Mouse (Mus musculus) c-Kit-positive CD71-positive TER-119-negative erythroid progenitor cells, embryonic 14.5 days (primary cell): ENCODE results near the gene Arr3.

Experiments used
- DNase-seq: peaks from one replicate; pipeline ENCODE4 v3.0.0-alpha.2; 2013; ENCODE audit warnings: low read depth

The Arr3 gene

DNA sequence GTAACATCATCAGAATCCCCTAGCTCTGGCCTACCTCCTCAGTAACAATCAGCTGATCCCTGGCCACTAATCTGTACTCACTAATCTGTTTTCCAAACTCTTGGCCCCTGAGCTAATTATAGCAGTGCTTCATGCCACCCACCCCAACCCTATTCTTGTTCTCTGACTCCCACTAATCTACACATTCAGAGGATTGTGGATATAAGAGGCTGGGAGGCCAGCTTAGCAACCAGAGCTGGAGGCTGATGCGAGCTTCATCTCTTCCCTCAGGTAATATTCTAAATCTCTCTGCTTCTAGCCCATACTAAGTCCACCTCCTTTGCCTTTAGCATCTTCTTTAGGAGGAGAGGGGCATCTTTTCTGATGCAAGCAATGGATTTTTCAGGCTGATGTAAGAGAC is at the start of gene Arr3:
Arr3 (plus strand) TSS at position 184 of the 400 bp plus-strand sequence.
- DNase-seq, result no peak

DNA sequence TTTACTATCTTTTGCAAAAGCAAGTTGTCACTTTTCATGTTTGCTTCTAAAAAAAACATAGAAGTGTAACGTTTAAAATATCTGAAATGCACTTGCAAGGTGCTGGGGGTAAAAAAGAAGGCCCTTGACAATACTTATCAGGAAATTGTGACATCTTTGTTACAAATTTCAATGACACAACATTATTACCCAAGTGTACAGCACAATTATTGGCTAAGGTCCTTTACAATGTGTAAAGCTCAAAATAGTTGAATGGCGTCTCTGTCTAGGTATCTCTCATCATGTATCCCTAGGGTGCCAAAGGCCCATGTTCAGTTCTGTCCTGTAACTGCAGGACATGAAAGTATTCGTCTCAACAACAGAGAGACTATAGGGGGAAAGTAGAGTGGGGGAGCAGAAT is 49.3 kb upstream of the Arr3 start:
- DNase-seq, result no peak

DNA sequence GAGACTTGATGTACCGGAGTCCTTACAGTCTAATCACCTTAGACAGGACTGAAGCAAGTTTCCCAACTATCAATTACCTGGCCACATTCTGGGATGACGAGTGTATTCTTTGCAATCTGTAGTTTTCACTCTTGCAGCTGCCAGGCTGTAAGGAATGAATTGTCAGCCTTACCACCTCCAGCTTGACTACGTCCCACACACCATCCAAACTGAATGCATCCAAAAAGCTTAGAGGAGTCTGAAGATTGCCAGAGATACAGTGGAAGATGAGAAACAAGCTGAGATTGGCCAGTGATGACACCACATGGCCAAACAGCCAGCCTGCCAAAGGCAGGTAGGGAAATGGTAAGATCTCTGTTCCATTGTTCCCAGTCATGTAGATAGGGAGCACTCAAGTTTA is 39.6 kb upstream of the Arr3 start:
- no peak for DNase-seq

DNA sequence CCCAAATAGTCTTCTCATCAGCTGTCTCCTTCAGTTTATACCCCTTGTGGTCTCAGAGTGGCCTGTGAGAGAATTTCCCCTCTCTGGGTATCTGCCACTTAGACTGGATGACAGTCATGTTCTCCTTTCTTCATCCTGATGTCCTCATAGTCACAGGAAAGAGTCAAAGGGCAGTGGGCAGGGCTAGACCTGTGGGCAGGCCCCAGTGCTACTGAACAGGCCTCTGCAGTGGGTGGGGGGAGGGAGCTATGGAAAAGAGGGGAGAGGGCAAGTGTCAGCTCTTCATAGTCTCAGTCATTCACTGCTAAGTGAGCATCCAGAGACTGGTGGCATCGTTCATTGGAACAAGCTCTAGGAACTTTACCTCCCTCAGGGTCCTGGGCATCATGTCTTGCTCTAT is 33.3 kb upstream of the Arr3 start, which contains the start of gene Awat1:
Awat1 (plus strand) TSS at position 301 of the 400 bp plus-strand sequence.
- DNase-seq, result no peak

DNA sequence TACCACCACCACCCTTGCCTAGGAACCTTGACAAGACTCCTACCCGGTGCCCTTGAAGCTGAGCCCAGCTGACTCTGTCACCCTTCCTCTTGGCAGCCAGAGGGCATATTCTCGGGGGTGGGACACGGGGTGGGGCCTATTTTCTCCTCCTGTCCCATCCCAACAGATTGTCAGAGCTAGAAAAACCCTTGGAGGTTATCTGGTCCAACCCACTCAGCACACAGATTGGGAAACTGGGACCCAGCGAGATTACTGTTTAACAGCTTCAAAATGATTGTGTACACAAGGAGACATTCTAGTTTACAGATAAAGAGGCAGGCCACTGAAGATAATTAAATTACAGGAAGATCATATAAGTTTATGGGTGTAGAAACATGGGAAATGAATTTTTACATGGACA is 10.5 kb upstream of the Arr3 start, which contains the start of gene P2ry4:
P2ry4 (minus strand) TSS at position 79 of the 400 bp plus-strand sequence.
- DNase-seq, result no peak

DNA sequence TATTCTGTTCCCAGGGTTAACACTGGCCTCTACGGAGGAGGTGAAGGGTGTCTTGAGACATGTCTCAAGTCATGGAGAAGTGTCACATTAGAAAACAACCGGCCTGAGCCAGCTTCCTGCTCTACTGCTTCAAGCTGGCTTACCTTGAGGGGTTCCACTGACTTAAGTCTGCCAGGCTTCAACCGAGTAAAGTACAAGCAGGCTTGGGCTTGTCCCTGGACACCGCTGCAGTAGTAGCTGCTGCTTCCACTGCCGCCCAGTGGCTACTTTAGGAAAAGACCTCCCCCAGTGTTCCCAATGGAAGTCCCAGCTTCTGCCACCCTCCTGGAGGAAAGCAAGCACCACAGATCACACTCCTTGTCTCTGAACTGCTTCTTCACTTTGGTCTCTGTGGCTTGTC is 7.9 kb upstream of the Arr3 start:
- DNase-seq, result no peak

DNA sequence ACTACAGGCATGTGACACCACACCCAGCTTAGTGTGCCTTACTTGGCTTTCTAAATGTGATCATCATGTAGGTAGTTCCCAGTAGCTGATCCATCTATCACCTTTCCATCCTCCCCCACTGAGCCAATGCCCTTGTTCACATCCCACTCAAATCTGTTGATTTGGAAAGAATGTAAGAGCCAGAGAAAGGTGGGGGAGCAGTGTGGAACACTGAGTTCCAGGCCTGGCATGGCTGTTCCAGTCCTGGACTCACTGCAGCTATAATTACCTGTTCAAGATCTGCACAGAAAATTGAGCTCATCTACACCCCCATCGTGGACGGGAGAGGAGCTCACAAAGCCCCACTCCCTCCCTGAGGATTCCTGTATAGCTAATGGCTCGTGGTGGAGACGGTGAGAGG is 5.5 kb upstream of the Arr3 start:
- no peak for DNase-seq

DNA sequence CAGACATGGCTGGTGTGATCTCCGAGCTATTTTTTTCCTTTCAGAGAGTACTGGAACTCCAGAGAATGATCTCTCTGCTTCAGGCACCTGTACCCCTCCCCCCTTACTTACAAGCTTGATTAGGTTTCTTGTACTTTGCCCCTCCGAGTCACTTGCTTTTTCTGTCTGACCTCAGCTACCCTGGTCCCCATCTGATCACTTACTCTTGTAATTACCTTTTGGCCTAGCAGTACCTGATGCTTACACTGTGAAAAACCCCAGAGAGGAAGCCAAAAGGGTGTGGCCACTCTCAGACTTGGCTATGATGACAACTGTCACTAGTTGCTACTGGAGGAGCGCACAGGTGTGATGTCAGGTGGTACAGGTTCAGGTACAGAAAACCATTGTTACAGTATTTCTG is 13.2 kb downstream of the Arr3 start:
- DNase-seq, result no peak

DNA sequence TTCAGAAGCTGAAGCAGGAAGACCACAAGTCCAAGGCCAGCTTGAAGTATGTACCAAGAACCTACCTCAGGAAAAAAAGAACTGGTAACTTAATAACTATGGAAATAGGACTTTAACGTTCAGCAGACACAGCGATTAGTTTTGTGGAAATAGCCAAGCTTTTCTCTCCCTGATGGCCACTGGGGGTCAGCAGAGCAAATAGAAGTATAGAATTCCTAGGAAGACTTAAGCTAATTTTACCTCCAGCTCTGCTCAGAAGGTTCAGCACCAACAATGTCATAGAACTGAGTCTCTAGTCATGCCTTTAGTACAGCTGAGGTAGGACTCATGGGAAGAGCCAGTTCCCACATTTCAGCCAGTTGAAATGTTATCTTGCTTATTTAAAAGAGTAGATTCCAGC is 16.1 kb downstream of the Arr3 start:
- DNase-seq, result no peak

DNA sequence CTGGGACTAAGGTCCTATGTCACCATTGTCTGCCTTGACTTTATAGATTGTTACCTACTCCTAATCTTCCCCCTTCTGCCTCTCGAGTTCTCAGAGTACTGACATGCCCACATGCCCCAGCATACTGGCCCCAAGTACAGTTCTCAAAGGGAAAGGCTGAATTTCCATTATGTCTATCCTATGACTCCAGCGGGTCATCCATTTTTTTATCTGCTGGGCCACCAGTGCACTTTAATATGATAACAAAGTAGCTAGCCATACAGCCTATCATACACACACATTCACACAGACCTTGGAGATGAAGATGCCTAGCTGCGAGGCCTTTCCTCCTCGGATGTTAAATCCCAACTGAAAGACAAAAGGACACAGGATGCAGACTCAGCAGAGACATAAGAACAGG is 18.9 kb downstream of the Arr3 start:
- no peak for DNase-seq

DNA sequence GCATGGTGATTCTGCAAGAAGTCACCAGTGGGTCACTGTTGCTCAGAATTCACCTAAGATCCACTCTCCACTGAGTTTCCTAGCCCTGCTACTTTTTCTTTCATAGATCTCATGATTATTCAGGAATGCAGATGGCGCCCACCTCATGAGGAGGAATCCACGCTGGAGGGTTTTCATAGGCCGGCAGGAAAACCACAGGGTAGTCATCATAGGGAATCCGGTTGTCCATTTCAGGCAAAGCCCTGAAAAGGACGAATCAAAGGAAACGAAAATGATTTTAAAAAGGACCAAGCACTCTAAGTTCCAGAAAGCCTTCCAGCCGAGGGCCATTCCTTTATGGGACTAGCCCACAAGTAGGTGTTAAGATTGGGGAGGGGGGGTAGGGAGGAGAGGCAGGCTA is 19.8 kb downstream of the Arr3 start:
- no peak for DNase-seq

DNA sequence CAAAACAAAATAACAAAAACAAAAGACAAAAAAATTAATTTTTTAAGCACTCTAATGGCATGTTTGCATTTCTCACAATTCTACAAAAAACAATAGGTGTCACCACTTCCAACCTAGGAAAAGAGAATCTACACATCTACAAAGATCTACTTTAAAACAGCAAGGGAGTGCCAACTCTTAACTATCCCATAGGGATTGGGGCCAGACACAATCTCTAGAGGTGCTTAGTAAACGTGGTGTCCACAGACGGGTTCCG is 20.2 kb downstream of the Arr3 start, which contains the start of gene Kif4:
Kif4 (plus strand) TSS at position 192 of the 256 bp plus-strand sequence.
- DNase-seq, result no peak

DNA sequence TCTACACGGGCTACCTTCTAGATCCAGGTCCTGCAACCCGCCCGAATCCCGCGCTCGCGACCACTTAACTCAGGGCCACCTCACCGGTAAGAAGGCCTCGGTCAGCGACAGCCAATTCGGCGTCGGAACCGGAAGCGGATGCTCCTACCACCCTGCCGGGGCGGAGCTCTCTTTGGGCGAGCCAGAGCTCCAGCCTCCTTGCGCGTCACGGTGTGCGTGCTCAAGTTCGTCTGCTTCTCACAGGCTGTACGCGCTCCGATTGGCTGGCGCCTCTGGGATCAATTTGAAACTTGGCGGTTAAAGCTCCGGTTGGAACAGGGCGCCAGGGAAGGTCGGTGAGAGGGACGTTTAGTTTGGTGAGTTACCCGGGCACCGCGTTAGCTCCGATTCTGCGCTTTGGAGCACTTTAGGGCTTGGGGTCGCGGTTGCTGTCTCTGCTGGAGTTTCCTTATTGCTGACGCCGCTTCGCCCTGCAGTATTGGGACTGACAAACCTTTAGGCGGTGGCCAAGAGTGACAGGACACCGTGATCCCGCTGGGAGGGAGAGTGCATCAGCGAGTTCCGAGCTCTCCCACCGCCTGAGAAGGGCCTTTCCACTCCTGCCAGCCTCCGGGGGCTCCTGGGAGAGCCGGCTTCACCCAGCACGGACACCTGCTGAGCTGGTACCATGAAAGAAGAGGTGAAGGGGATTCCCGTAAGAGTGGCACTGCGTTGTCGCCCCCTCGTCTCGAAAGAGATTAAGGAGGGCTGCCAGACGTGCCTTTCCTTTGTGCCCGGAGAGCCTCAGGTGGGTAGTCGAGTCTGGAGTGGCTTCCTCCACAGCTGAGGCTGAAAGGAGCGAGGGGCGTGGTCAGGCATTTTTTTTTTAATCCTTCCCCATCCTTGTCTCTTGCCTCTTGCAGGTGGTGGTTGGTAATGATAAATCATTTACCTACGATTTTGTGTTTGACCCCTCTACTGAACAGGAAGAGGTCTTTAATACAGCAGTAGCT is 20.8 kb downstream of the Arr3 start, which contains the start of gene Pdzd11:
Pdzd11 (minus strand) TSS at position 767 of the 992 bp plus-strand sequence.
- DNase-seq, result peak; percentile 82

DNA sequence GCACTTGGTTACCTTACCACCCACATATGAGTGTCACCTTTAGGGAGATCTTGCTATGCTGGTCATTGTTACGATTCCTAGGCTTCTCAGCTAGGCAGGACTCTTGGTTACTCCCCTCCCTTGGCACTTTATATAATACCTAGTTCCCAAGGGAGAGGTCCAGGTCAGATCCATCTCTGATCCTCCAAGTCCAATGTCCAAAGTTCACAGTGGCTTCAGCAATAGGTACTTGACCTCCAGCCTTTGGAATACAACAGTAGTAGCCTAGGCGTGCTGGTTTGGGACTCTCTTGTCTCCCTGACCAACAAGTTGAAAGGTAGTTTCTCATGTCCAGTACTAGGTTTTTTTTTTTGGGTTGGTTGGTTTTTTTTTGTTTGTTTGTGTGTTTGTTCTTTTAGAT is 23.8 kb downstream of the Arr3 start:
- no peak for DNase-seq

DNA sequence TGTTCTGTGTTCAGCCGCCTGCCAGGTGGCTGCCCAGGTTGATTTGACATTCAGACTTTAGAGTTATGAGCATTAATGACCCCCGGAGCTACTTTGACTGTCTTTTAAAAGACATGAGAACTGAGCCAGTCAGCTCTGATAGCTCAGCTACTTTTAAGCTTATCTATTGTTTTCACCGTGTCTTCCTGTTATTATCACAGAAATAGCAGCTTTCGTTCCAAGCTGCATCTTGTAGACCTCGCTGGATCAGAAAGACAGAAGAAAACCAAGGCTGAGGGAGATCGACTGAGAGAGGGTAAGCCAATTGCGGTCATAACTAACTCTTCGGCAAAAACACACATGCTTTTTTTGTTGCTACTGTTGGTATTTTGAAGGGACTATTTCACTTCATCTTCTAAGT is 33.2 kb downstream of the Arr3 start:
- DNase-seq, result no peak

DNA sequence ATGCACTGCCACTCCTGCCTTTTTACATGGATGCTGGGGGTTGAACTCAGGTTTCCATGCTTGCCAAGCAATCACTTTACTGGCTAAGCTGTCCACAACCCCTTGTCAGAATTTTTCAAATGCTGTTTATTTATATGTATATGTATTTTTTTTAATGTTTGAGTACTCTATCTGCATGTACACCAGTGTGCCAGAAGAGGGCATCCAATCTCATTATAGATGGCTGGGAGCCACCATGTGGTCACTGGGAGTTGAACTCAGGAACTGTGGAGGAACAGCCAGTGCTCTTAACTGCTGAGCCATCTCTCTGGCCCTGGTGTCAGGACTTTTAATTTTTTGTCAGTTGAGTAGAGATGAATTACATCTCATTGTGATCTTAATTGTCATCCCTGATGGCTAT is 47.6 kb downstream of the Arr3 start:
- DNase-seq, result no peak

DNA sequence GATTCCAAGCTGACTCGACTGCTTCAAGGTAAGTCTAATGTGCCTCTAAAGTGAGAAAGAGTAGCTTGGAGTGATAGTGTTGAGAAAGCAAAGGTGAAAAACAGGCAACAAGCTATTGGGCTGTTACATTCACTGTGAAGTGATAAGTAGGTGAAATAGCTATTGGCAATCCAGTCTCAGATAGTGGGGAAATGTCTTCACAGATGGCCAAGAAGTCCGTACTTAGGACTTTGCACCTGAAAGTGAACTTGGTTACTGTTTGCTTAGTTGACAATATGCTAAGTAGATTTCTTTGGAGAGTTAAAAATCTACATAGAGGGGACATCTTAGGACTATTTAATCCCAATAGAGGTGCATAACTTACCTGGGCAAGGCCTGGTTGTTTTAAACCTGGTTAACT is 59.5 kb downstream of the Arr3 start:
- no peak for DNase-seq
